Mouse (Mus musculus) urinary bladder, postnatal 25 days (tissue): ENCODE measurements at regions not wholly inside any gene's neighbourhood (a gene's known extent, or its start where the extent isn't known, plus 50 kb on each side); places are given as distances from the start of the nearest gene placed in this dataset.

Experiments used
- DNase-seq: peaks from one replicate; pipeline ENCODE4 v3.0.0; 2022; ENCODE audit warnings: low spot score

- no peak for DNase-seq
These were observed 148.1 kb upstream of the Stac start for GRCm38 (mm10) chr9:111838069-111838820.

- DNase-seq: no peak
These were observed 131.9 kb upstream of the Stac start for GRCm38 (mm10) chr9:111822094-111822493.

GRCm38 (mm10) chr9:111817461-111817860 is 127.3 kb upstream of the Stac start:
- DNase-seq: no peak

GRCm38 (mm10) chr9:111804931-111805330 is 114.8 kb upstream of the Stac start:
- no peak for DNase-seq

- no peak for DNase-seq
These were observed 111.2 kb upstream of the Stac start for GRCm38 (mm10) chr9:111801381-111801780.

- DNase-seq: no peak
These were observed 110.7 kb upstream of the Stac start for GRCm38 (mm10) chr9:111800869-111801268.

- DNase-seq: no peak
These were observed 88.8 kb upstream of the Stac start for GRCm38 (mm10) chr9:111778981-111779380.

GRCm38 (mm10) chr9:111777433-111778135 is 87.4 kb upstream of the Stac start:
- no peak for DNase-seq

GRCm38 (mm10) chr9:111774229-111774628 is 84.1 kb upstream of the Stac start:
- no peak for DNase-seq

- DNase-seq: no peak
These were observed 72.7 kb upstream of the Stac start for GRCm38 (mm10) chr9:111762653-111763468.

- DNase-seq: no peak
These were observed 65.1 kb upstream of the Stac start for GRCm38 (mm10) chr9:111755235-111755634.

- no peak for DNase-seq
These were observed 56.0 kb upstream of the Stac start for GRCm38 (mm10) chr9:111746151-111746550.

GRCm38 (mm10) chr9:111745206-111745605 is 55.1 kb upstream of the Stac start:
- DNase-seq: no peak
